Mouse (Mus musculus): ENCODE results near the gene Ubxn1.

GRCm38 (mm10) chr19:8919000-8919399 is 47.7 kb downstream of the Ubxn1 start:
- TF ChIP-seq CTCF (conservative IDR thresholded peaks at IDR 0.05; ENCODE audit: insufficient read depth, insufficient read length, low read depth, low read length): no peak
- no peak for TF ChIP-seq POLR2A (IDR thresholded peaks at IDR 0.05; ENCODE audit: low read depth, low read length)
